Mouse (Mus musculus): Measurements from ENCODE around the gene Rexo5. TPM values are rescaled to one million over a fixed set of nuclear protein-coding genes. Genes with fewer than 3 reads are reported as not detected.
A peak's percentile ranks its signal among the peaks of the same experiment; 100 is the strongest.

Rexo5 gene
- polyA plus RNA-seq, 1 experiment from 2014 or later, result 14.2 TPM

DNA sequence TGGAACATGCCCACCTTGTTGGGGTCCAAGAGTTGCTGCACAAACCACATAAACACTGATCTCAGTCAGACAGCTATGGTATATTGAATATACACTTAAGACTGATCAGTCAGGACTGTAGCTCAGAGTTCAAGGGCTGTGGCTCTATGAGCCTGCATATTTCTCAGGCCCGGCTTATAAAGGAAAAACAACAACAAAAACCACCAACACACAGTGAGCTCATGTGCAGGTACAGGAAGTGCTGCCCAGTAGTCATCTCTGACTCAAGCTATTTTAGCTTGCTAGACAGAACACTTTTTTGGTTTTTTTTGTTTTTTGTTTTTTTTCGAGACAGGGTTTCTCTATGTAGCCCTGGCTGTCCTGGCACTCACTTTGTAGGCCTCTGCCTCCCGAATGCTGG, 14.9 kb downstream of the Rexo5 start:
- Histone ChIP-seq H3K9me3 (ENCODE audit: control insufficient read depth, low read length) (no peaks in the 10 kb centered on the region), H3K27me3 (replicated peaks; ENCODE audit: control insufficient read depth, insufficient read depth, low read length) (no peaks in the 10 kb centered on the region), H3K4me2 (ENCODE audit: low read length) (no peak overlapping the region), H3K4me3 (replicated peaks; ENCODE audit: low read length) (no peak overlapping the region), H3K9ac (replicated peaks; ENCODE audit: low read depth, low read length) (no peak overlapping the region), H3K4me1 (replicated peaks; ENCODE audit: control insufficient read depth, insufficient read depth, low read length) (no peaks in the 10 kb centered on the region), H3K27ac (ENCODE audit: low read length) (no peak overlapping the region), H3K36me3 (ENCODE audit: control insufficient read depth, insufficient read depth) (no peaks in the 10 kb centered on the region)
- ATAC-seq, result no peak
- WGBS, result 97% methylated on average over 3 of the region's 3 CpGs

DNA sequence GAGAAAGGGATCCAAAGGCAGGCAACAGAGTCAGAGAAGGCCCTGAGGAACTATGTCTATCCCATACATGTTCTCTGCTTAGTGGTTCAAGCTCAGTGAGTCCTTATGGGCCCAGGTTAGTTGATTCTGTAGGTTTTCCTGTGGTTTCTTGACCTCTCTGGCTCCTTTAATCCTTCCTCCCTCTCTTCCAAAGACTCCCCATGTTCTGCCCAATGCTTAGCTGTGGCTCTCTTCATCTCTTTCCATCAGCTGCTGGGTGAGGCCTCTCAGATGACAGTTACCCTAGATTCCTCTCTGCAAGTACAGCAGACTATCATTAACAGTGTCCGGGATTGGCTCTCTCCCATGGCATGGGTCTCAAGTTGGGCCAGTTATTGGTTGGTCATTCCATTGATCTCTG, 41.6 kb downstream of the Rexo5 start:
- WGBS, result 96% methylated on average over 1 of the region's 1 CpGs
- Histone ChIP-seq H3K4me3 (replicated peaks; ENCODE audit: low read length) (no peak overlapping the region), H3K9ac (replicated peaks; ENCODE audit: low read depth, low read length) (no peak overlapping the region), H3K27me3 (replicated peaks; ENCODE audit: control insufficient read depth, insufficient read depth, low read length) (no peaks in the 10 kb centered on the region), H3K9me3 (ENCODE audit: control insufficient read depth, low read length) (no peaks in the 10 kb centered on the region), H3K27ac (ENCODE audit: low read length) (no peak overlapping the region), H3K4me2 (ENCODE audit: low read length) (no peak overlapping the region), H3K4me1 (replicated peaks; ENCODE audit: control insufficient read depth, insufficient read depth, low read length) (no peaks in the 10 kb centered on the region), H3K36me3 (ENCODE audit: control insufficient read depth, insufficient read depth) (no peaks in the 10 kb centered on the region)
- ATAC-seq, result no peak

GRCm38 (mm10) chr7:119835996-119836777, 42.4 kb downstream of the Rexo5 start:
- no peak overlapping the region for H3K4me2 ChIP-seq (ENCODE audit: low read length)
- no peaks in the 10 kb centered on the region for H3K4me1 ChIP-seq (replicated peaks; ENCODE audit: control insufficient read depth, insufficient read depth, low read length)
- no peaks in the 10 kb centered on the region for H3K27me3 ChIP-seq (replicated peaks; ENCODE audit: control insufficient read depth, insufficient read depth, low read length)
- H3K9ac ChIP-seq (replicated peaks; ENCODE audit: low read depth, low read length), result no peak overlapping the region
- no peak overlapping the region for H3K4me3 ChIP-seq (replicated peaks; ENCODE audit: low read length)
- no peak overlapping the region for H3K27ac ChIP-seq (ENCODE audit: low read length)
- 0 out of 2 replicates have a peak, but pooled peaks cover under 1% of the 10 kb centered on the region for H3K36me3 ChIP-seq (ENCODE audit: control insufficient read depth, insufficient read depth)
- ATAC-seq, result no peak
- H3K9me3 ChIP-seq (ENCODE audit: control insufficient read depth, low read length), result no peaks in the 10 kb centered on the region
- 98% methylated on average over 4 of the region's 4 CpGs for WGBS

DNA sequence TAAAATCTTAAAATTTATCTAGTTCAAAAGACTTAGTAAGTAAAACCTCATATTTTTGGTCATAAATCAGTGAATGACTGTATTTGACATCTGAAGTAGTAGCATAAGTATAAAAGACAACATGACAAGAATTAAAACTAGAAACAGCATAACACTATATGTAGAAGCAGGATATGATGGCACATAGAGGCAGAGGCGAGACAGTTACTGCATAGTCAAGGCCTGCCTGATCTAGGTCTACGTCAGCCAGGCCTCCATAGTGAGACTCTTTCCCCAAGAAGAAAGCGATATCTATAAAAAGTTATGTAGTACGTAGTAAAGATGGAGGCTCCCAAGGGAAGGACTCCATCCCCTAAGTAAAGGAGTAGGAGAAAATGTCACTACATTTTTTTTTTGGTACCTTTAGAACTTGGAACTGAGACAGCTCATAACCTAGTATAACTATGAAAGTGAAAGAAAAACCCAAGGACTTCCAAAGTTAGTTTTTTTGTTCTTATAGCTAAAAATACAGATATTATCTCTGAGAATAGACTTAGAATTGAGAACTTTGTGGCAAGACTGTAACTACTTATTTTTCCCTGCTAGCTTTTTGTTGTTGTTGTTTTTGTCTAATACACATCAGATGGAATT, 48.1 kb downstream of the Rexo5 start:
- Histone ChIP-seq H3K9me3 (ENCODE audit: control insufficient read depth, low read length) (no peaks in the 10 kb centered on the region), H3K9ac (replicated peaks; ENCODE audit: low read depth, low read length) (no peak overlapping the region), H3K4me3 (replicated peaks; ENCODE audit: low read length) (no peak overlapping the region), H3K4me1 (replicated peaks; ENCODE audit: control insufficient read depth, insufficient read depth, low read length) (no peaks in the 10 kb centered on the region), H3K27ac (ENCODE audit: low read length) (no peak overlapping the region), H3K27me3 (replicated peaks; ENCODE audit: control insufficient read depth, insufficient read depth, low read length) (no peaks in the 10 kb centered on the region), H3K4me2 (ENCODE audit: low read length) (no peak overlapping the region), H3K36me3 (ENCODE audit: control insufficient read depth, insufficient read depth) (peaks cover 5% of the 10 kb centered on the region; the same call in 1 of the 2 replicates)
- no peak for ATAC-seq
- 94% methylated on average over 4 of the region's 4 CpGs for WGBS

DNA sequence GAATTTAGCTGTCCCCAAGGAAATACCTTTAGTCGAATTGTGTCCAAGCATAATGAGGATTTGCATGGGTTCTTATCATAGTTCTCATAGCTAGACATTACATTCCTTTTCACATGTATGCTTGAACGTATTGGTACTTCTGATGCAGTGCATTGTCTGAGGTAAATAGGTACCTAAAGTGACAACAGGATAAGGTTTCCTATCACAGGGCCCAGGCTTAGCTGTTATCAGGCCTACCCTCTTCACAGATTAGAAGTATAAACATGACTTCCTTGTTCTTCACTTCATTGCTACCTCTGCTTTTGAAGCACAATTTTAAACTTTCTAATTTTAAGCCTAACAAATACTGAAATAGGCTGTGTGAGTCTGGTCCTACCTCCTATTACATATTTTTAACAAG, 51.7 kb downstream of the Rexo5 start:
- no peaks in the 10 kb centered on the region for H3K9me3 ChIP-seq (ENCODE audit: control insufficient read depth, low read length)
- no peak overlapping the region for H3K4me2 ChIP-seq (ENCODE audit: low read length)
- no peak for ATAC-seq
- no peak overlapping the region for H3K4me3 ChIP-seq (replicated peaks; ENCODE audit: low read length)
- WGBS, result 91% methylated on average over 2 of the region's 2 CpGs
- H3K27me3 ChIP-seq (replicated peaks; ENCODE audit: control insufficient read depth, insufficient read depth, low read length), result no peaks in the 10 kb centered on the region
- no peak overlapping the region for H3K27ac ChIP-seq (ENCODE audit: low read length)
- H3K9ac ChIP-seq (replicated peaks; ENCODE audit: low read depth, low read length), result no peak overlapping the region
- H3K36me3 ChIP-seq (ENCODE audit: control insufficient read depth, insufficient read depth), result peaks cover 5% of the 10 kb centered on the region; the same call in 1 of the 2 replicates
- H3K4me1 ChIP-seq (replicated peaks; ENCODE audit: control insufficient read depth, insufficient read depth, low read length), result no peaks in the 10 kb centered on the region

- Histone ChIP-seq H3K9me3 (ENCODE audit: control insufficient read depth, low read length) (no peaks in the 10 kb centered on the region), H3K27ac (ENCODE audit: low read length) (no peak overlapping the region), H3K4me1 (replicated peaks; ENCODE audit: control insufficient read depth, insufficient read depth, low read length) (no peaks in the 10 kb centered on the region), H3K4me3 (replicated peaks; ENCODE audit: low read length) (no peak overlapping the region), H3K9ac (replicated peaks; ENCODE audit: low read depth, low read length) (no peak overlapping the region), H3K4me2 (ENCODE audit: low read length) (no peak overlapping the region), H3K27me3 (replicated peaks; ENCODE audit: control insufficient read depth, insufficient read depth, low read length) (no peaks in the 10 kb centered on the region), H3K36me3 (ENCODE audit: control insufficient read depth, insufficient read depth) (peaks cover 2% of the 10 kb centered on the region; the same call in 1 of the 2 replicates)
- ATAC-seq, result no peak
- 90% methylated on average over 2 of the region's 2 CpGs for WGBS
Observed at GRCm38 (mm10) chr7:119847396-119847795, 53.6 kb downstream of the Rexo5 start.

DNA sequence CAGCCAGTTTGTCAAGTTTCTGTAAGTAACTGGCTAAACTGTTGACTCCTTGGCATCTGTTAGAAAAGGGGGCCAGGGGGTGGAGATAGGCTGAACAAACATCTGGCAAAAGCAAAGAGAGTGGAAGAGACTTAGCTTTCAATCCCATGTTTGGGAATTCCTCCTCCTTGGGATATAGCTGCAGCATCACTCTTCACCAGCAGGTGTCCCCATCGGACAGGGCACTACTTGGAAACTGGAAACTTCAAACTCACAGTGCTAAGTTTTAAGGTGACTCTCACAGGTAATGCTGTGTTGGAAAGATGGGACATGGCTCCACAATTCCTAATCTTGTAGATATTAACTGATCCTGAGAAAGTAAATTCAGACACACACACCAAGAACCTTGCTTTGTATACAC, 55.3 kb downstream of the Rexo5 start:
- Histone ChIP-seq H3K9me3 (ENCODE audit: control insufficient read depth, low read length) (no peaks in the 10 kb centered on the region), H3K27ac (ENCODE audit: low read length) (no peak overlapping the region), H3K4me1 (replicated peaks; ENCODE audit: control insufficient read depth, insufficient read depth, low read length) (no peaks in the 10 kb centered on the region), H3K36me3 (ENCODE audit: control insufficient read depth, insufficient read depth) (peaks cover 1% of the 10 kb centered on the region; the same call in 1 of the 2 replicates), H3K4me3 (replicated peaks; ENCODE audit: low read length) (no peak overlapping the region), H3K27me3 (replicated peaks; ENCODE audit: control insufficient read depth, insufficient read depth, low read length) (no peaks in the 10 kb centered on the region), H3K4me2 (ENCODE audit: low read length) (no peak overlapping the region), H3K9ac (replicated peaks; ENCODE audit: low read depth, low read length) (no peak overlapping the region)
- ATAC-seq, result 0 out of 2 replicates have a peak, but pooled peaks have one; percentile 26
- 4% methylated on average over 1 of the region's 1 CpGs for WGBS

DNA sequence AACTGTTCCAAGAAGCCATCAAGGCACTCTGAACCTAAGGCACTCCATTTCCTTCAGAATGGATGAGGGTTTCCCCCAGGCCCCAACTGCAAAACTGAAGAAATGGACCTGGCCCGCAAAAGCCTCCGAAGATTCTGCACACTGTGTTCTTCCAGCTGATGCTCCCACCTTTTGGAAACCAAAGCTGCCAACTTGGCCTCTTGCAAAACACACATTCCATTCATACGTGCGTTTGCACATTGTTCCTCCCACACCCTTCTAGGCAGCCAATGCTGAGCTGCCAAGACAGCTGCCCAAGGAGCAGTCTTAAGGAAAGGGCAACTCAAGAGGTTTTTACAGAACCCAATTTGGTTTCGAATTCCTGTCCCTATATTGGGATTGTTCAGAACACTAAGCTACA, 56.9 kb downstream of the Rexo5 start:
- H3K4me2 ChIP-seq (ENCODE audit: low read length), result no peak overlapping the region
- H3K36me3 ChIP-seq (ENCODE audit: control insufficient read depth, insufficient read depth), result peaks cover 2% of the 10 kb centered on the region; the same call in 1 of the 2 replicates
- no peak overlapping the region for H3K9ac ChIP-seq (replicated peaks; ENCODE audit: low read depth, low read length)
- no peak for ATAC-seq
- H3K4me1 ChIP-seq (replicated peaks; ENCODE audit: control insufficient read depth, insufficient read depth, low read length), result no peaks in the 10 kb centered on the region
- 76% methylated on average over 5 of the region's 5 CpGs for WGBS
- no peak overlapping the region for H3K27ac ChIP-seq (ENCODE audit: low read length)
- H3K4me3 ChIP-seq (replicated peaks; ENCODE audit: low read length), result no peak overlapping the region
- no peaks in the 10 kb centered on the region for H3K9me3 ChIP-seq (ENCODE audit: control insufficient read depth, low read length)
- no peaks in the 10 kb centered on the region for H3K27me3 ChIP-seq (replicated peaks; ENCODE audit: control insufficient read depth, insufficient read depth, low read length)

DNA sequence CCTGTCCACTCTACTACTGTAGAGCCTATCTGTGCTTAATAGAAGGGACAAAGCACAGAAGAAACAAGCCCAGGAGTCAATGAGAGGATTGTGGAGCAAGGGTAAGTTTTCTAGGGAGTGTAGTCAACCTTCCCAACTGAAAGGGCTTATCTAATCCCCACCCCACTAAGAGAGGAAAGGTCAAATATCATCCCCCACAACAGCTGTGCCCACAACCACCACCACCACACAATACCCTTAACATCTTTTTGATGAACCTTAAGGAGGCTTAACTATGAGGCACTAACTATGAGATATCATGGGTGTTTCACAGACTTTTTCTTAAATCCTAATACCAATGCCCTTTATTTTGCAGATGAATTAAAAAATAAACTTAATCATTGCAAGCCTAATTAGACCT, 58.7 kb downstream of the Rexo5 start:
- ATAC-seq, result no peak

More for the DNA sequence above, 58.7 kb downstream of the Rexo5 start:
- Histone ChIP-seq H3K4me3 (replicated peaks; ENCODE audit: low read length) (no peak overlapping the region), H3K27me3 (replicated peaks; ENCODE audit: control insufficient read depth, insufficient read depth, low read length) (no peaks in the 10 kb centered on the region), H3K9me3 (ENCODE audit: control insufficient read depth, low read length) (no peaks in the 10 kb centered on the region), H3K4me1 (replicated peaks; ENCODE audit: control insufficient read depth, insufficient read depth, low read length) (no peaks in the 10 kb centered on the region), H3K36me3 (ENCODE audit: control insufficient read depth, insufficient read depth) (peaks cover 2% of the 10 kb centered on the region; the same call in 1 of the 2 replicates), H3K4me2 (ENCODE audit: low read length) (no peak overlapping the region), H3K9ac (replicated peaks; ENCODE audit: low read depth, low read length) (no peak overlapping the region), H3K27ac (ENCODE audit: low read length) (no peak overlapping the region)
